Mouse (Mus musculus): ENCODE results near the gene Zfp282.

GRCm38 (mm10) chr6:47917051-47917450 is 40.0 kb downstream of the Zfp282 start:
- TF ChIP-seq GATA1 (IDR thresholded peaks at IDR 0.05; ENCODE audit: low read length) (no peak), TAL1 (IDR thresholded peaks at IDR 0.05; ENCODE audit: low read length) (no peak)
